Mouse (Mus musculus) kidney, embryonic 15.5 days (tissue): ENCODE data around the gene Hunk. TPM values are rescaled to one million over a fixed set of nuclear protein-coding genes. Genes with fewer than 3 reads are reported as not detected.
A peak's percentile ranks its signal among the peaks of the same experiment; 100 is the strongest.

Source experiments
- ATAC-seq: fragments of 200-750 bp; cut with Nextera tagmentation; replicated peaks from 2 replicates; pipeline ENCODE4 v1.8.0; 2017; ENCODE audit warnings: moderate TSS enrichment; ENCODE audit not compliant: low FRiP score
- H3K27ac ChIP-seq: fragments of 300-500 bp; sonication (generic); 2 replicates; pipeline ENCODE4 v1.5.1; 2015; ENCODE audit warnings: mild to moderate bottlenecking, inconsistent platforms
- H3K27me3 ChIP-seq: fragments of 300-500 bp; sonication (generic); 2 replicates; pipeline ENCODE4 v1.6.1; 2015; ENCODE audit warnings: inconsistent platforms
- H3K36me3 ChIP-seq: fragments of 300-500 bp; sonication (generic); 2 replicates; pipeline ENCODE4 v1.6.1; 2015; ENCODE audit warnings: inconsistent platforms
- H3K4me1 ChIP-seq: fragments of 300-500 bp; sonication (generic); 2 replicates; pipeline ENCODE4 v1.6.1; 2015; ENCODE audit warnings: inconsistent platforms
- H3K4me2 ChIP-seq: fragments of 300-500 bp; sonication (generic); 2 replicates; pipeline ENCODE4 v1.6.1; 2015; ENCODE audit warnings: moderate library complexity, mild to moderate bottlenecking, inconsistent platforms
- H3K4me3 ChIP-seq: fragments of 300-500 bp; sonication (generic); replicated peaks from 2 replicates; pipeline ENCODE4 v1.5.1; 2015; ENCODE audit warnings: mild to moderate bottlenecking, inconsistent platforms
- H3K9ac ChIP-seq: fragments of 300-500 bp; sonication (generic); 2 replicates; pipeline ENCODE4 v1.6.1; 2015; ENCODE audit warnings: mild to moderate bottlenecking, inconsistent platforms
- H3K9me3 ChIP-seq: fragments of 300-500 bp; sonication (generic); replicated peaks from 2 replicates; pipeline ENCODE4 v1.6.1; 2016; ENCODE audit warnings: inconsistent platforms
- WGBS: fragments of 180-500 bp; shearing (Covaris S2); methylation state at CpG from one replicate; pipeline ENCODE4 v1.1.7; 2015; ENCODE audit warnings: mixed read lengths; 5-methylcytosine and 5-hydroxymethylcytosine counted together
- polyA plus RNA-seq: library from polyadenylated mRNA; unstranded; fragments of >200 nt; fragmentation: Nextera tagmentation; extraction: Ambion mirVana; gene quantifications from 2 replicates; pipeline ENCODE4 v1.2.1, GENCODE M21; 2015

Hunk gene
- 11.8 and 13.5 TPM in 2 replicates for polyA plus RNA-seq

DNA sequence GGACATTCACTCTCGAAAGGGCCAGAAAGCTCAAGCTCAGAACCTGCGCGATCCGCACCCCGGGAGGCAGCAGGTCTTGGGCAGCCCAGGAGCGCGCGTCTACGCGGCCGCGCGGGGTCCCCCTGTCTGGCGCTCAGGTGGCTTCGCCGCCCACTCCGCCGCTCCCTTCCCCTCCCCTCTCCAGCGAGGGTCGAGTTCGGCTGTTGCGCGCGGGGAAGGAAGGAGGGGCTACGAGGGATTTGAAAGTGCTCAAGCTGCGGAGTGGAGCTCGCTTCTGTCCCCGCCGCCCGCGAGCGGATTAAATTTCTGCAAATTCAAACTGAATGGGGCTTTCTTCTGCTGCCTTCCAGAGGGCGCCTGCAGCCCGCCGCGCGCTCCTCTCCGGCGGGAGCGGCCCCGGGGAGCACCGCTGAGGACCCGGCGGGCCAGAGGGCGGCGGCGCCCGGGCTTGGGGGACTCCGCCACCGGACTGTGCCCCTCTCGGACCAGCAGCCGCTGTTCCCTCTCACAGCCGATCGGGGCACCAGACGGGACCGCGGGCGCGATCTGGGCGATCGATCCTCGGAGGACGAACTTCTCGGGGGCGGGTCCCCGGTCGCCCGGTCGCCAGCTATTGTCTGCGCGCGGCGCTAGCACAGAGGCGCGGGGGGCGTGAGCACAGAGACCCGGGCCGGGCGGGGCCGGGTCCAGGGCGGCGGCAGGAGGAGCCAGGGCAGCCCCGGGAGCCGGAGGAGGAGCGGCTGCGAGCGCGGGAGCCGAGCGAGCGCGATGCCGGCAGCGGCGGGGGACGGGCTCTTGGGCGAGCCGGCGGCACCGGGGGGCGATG lies at the start of gene Hunk:
Gene Hunk, plus strand, starts transcription at position 326 of the 826 bp plus-strand sequence.
- Histone ChIP-seq H3K36me3 (peaks cover 7% of the 10 kb centered on the region), H3K9ac (peak within 1 kb of the TSS; percentile 91), H3K9me3 (no peaks in the 10 kb centered on the region), H3K4me2 (peak within 1 kb of the TSS; percentile 91), H3K4me3 (peak within 1 kb of the TSS; percentile 92), H3K4me1 (peaks cover 60% of the 10 kb centered on the region), H3K27me3 (peaks cover 31% of the 10 kb centered on the region), H3K27ac (peak within 1 kb of the TSS; percentile 97)
- under 1% methylated on average over 92 of the region's 101 CpGs for WGBS
- ATAC-seq, result peak; percentile 79

DNA sequence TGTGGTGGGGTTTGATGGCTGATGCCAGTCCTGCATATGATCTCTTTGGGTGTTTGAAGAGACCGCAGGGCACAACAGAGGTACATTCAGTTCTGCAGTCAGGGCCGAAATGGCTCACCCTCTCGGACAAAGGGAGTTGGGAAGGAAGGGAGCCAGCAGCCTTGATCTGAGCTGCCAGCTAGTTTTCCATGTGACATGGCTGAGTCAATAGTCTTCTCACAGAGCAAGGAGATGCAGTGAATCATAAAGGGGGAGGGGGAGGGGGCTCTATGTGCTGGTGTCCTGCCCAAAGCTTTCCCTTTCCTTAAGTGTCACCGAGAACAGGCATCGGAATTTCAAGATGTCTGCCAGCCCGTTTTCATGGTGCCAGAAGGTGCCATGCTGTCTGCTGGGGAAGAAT lies 46.8 kb upstream of the Hunk start:
- H3K4me1 ChIP-seq, result no peaks in the 10 kb centered on the region
- H3K27ac ChIP-seq, result no peak overlapping the region
- H3K4me2 ChIP-seq, result no peak overlapping the region
- WGBS, result 91% methylated on average over 6 of the region's 6 CpGs
- H3K9ac ChIP-seq, result no peak overlapping the region
- H3K4me3 ChIP-seq, result no peak overlapping the region
- no peak for ATAC-seq
- 0 out of 2 replicates have a peak, but pooled peaks cover 2% of the 10 kb centered on the region for H3K27me3 ChIP-seq
- no peaks in the 10 kb centered on the region for H3K9me3 ChIP-seq
- H3K36me3 ChIP-seq, result peaks cover 12% of the 10 kb centered on the region; the same call in 1 of the 2 replicates

DNA sequence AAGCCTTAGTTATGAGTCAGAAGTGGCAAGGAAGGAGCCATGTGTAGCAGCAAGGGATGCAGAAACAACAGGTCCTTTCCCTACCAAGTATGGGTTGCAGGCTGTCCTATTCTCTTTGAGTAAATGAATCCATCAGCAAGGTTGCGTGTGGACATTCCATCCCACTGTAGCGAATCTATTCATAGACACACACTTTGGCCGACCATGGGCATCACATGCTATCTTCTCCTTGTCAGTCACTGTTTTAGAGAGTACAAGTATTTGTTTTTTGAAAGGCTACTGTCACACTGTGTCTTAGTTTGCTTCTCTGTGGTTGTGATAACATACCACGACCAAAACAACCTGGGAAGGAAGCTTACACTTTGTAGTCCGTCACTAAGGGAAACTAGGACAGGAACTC lies 44.7 kb upstream of the Hunk start:
- Histone ChIP-seq H3K9me3 (no peaks in the 10 kb centered on the region), H3K27me3 (no peaks in the 10 kb centered on the region), H3K27ac (no peak overlapping the region), H3K36me3 (peaks cover 12% of the 10 kb centered on the region; the same call in 1 of the 2 replicates), H3K4me3 (no peak overlapping the region), H3K4me1 (no peaks in the 10 kb centered on the region), H3K9ac (no peak overlapping the region), H3K4me2 (no peak overlapping the region)
- WGBS, result 91% methylated on average over 5 of the region's 5 CpGs
- no peak for ATAC-seq

DNA sequence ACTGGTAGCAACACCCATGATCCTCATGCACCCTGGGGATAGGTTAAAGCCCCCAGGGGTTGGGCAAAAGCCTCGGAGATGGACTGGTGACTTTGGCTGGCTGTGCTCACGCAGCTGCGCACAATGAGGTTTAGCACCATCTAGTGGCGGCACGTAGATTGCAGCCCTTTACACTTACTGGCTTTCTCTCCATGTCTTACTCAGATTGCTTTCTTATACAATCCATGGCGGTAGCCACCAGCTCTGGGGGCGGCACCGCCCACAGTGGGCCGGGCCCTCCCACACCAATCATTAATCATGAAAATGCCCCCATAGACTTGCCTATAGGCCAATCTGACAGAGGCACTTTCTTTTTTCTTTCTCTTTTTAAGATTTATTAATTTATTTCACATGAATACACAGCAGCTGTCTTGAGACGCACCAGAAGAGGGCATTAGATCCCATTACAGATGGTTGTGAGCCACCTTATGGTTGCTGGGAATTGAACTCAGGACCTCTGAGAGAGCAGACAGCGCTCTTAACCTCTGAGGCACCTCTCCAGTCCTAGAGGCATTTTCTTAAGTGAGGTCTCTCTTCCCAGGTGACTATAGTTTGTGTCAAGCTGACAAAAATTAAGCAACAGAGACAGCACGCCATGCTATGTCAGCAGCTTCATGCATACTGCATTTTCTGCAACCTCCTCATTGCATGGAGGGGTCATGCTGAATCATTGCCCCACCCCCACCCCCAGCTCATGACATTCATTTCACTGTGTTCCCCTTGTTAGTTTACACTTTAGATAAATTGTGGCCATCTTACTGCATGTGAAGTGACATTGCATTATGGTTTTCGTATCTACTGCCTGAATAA lies 35.9 kb upstream of the Hunk start:
- H3K9me3 ChIP-seq, result no peaks in the 10 kb centered on the region
- H3K4me3 ChIP-seq, result no peak overlapping the region
- H3K27ac ChIP-seq, result no peak overlapping the region
- no peak overlapping the region for H3K9ac ChIP-seq
- H3K27me3 ChIP-seq, result no peaks in the 10 kb centered on the region
- H3K36me3 ChIP-seq, result no peaks in the 10 kb centered on the region
- peak; percentile 98 for ATAC-seq
- H3K4me1 ChIP-seq, result no peaks in the 10 kb centered on the region
- WGBS, result 31% methylated on average over 13 of the region's 13 CpGs
- H3K4me2 ChIP-seq, result no peak overlapping the region

DNA sequence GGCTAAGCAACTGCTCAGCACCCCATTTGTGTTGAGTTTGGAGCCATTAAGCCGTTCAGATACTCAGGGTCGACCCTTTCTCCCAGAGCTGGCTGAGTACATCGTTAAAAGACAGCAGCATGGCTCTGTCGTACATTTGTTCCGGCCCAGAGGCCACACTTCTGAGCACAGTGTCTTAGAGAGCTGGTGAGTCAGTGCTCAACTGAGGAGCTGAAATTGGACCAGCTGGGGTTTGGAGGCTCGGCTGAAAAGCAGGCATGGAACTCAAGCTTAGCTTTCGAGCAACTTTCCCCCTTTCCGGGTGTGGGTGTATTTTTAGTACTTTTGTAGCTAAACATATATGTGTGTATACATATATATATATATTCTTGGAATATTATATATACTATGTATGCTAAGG lies 34.1 kb upstream of the Hunk start:
- Histone ChIP-seq H3K9ac (no peak overlapping the region), H3K36me3 (no peaks in the 10 kb centered on the region), H3K9me3 (no peaks in the 10 kb centered on the region), H3K27me3 (0 out of 2 replicates have a peak, but pooled peaks cover 2% of the 10 kb centered on the region), H3K4me1 (no peaks in the 10 kb centered on the region), H3K4me2 (no peak overlapping the region), H3K27ac (no peak overlapping the region), H3K4me3 (no peak overlapping the region)
- WGBS, result 33% methylated on average over 8 of the region's 8 CpGs
- ATAC-seq, result no peak

DNA sequence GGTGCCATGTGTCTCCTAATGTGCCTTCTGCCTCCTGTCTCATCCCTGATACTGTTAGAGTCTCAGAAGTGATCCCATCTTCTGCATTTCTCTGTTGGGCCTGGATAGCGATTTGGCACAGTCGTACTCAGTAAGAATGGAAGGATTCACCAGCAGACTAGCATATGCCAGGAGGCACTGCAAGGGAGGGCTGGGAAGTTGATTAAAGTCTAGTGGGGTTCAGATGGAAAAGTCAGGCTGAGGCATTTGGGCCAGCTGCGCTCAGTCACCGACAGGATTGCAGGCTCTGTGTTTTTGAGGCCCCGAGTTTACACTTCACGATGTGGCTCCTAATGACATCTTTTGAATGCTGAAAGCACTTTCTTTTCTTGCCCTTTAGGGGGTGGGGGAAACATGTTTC lies 33.1 kb upstream of the Hunk start:
- Histone ChIP-seq H3K4me2 (no peak overlapping the region), H3K36me3 (no peaks in the 10 kb centered on the region), H3K9me3 (no peaks in the 10 kb centered on the region), H3K9ac (no peak overlapping the region), H3K27me3 (0 out of 2 replicates have a peak, but pooled peaks cover 2% of the 10 kb centered on the region), H3K4me1 (no peaks in the 10 kb centered on the region), H3K4me3 (no peak overlapping the region), H3K27ac (no peak overlapping the region)
- ATAC-seq, result no peak
- 57% methylated on average over 6 of the region's 6 CpGs for WGBS

DNA sequence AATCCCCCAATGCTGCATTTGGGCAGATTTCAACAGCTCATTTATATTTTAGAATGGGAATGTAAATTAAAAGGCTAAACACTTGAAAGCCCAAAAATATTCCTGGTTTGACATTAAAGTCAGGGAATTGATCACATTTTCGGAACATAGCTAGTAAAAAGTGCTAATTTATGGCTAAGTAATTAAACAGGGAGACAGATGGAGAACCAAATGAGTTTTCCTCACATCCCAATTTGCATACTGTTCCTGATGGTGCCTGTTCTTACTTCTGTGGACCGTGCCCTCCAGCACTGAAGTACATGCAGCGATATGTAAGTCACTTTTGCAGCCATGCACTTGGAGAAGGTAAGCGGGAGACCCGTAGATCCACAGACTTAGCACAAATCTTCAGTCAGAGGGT lies 32.7 kb upstream of the Hunk start:
- no peak for ATAC-seq
- 81% methylated on average over 5 of the region's 5 CpGs for WGBS
- 0 out of 2 replicates have a peak, but pooled peaks cover 2% of the 10 kb centered on the region for H3K27me3 ChIP-seq
- H3K9me3 ChIP-seq, result no peaks in the 10 kb centered on the region
- H3K9ac ChIP-seq, result no peak overlapping the region
- H3K4me3 ChIP-seq, result no peak overlapping the region
- H3K4me2 ChIP-seq, result no peak overlapping the region
- H3K36me3 ChIP-seq, result no peaks in the 10 kb centered on the region
- no peak overlapping the region for H3K27ac ChIP-seq
- H3K4me1 ChIP-seq, result no peaks in the 10 kb centered on the region

DNA sequence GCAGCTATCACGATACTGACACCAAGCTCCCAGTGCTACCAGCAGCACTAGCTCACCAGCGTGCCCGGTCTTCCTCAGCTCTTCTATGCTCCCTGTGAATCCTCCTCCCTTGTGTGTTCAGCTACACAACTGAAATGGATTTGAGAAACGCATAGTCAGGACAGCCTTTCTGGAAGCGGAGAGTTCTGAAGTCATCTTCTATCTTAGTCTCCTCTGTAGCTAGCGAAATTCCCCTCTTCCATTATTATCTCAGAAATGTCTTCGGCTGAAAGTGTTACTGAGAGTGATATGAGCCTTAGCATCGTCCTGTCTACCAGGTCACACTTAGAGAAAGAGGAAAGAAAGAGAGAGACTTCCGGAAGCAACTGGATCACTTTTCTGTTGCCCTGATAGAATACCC lies 26.5 kb upstream of the Hunk start:
- Histone ChIP-seq H3K27me3 (0 out of 2 replicates have a peak, but pooled peaks cover 11% of the 10 kb centered on the region), H3K9me3 (no peaks in the 10 kb centered on the region), H3K9ac (no peak overlapping the region), H3K36me3 (no peaks in the 10 kb centered on the region), H3K4me2 (no peak overlapping the region), H3K27ac (no peak overlapping the region), H3K4me3 (no peak overlapping the region), H3K4me1 (peaks cover 3% of the 10 kb centered on the region; the same call in 1 of the 2 replicates)
- WGBS, result 81% methylated on average over 9 of the region's 9 CpGs
- no peak for ATAC-seq

DNA sequence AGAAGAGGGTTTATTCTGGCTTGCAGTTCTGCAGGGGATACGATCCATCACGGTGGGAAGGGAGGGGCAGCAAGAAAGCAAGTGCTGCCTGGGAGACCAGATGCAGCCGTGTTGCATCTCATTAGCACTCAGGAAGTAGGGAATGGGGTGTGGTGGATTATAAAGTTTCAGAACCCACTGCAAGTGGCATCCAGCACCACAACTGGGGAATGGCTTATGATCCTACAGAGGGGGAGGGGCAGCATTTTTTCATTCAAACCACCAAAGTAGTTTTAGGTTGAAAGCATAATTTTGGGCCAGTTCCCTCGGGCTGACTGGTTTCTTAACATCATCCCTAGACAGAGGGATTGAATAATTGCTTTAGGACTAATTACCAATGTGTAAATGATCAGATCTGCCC lies 26.1 kb upstream of the Hunk start:
- no peak for ATAC-seq
- 14% methylated on average over 4 of the region's 4 CpGs for WGBS
- H3K36me3 ChIP-seq, result no peaks in the 10 kb centered on the region
- peaks cover 3% of the 10 kb centered on the region; the same call in 1 of the 2 replicates for H3K4me1 ChIP-seq
- H3K4me3 ChIP-seq, result no peak overlapping the region
- no peak overlapping the region for H3K9ac ChIP-seq
- H3K27me3 ChIP-seq, result 0 out of 2 replicates have a peak, but pooled peaks cover 11% of the 10 kb centered on the region
- no peak overlapping the region for H3K27ac ChIP-seq
- no peaks in the 10 kb centered on the region for H3K9me3 ChIP-seq
- H3K4me2 ChIP-seq, result no peak overlapping the region

DNA sequence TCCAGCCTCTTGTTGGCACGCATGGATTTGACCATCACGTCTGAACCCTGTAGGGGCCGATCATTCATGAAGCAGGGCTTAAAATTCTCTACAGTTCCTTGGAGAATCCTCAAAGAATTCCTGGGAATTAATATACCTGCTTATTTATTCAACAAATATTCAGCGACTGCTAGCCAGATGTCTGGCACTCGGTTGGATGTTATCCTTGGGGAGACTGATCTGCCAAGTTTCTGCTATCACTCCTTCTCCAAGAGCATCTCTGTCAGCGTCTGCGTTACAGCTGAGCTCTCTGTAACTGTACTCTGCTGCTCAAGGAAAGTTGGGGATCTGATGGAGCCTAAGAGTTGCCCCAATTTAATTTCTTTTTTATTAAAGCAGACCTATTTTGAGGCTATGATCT lies 25.5 kb upstream of the Hunk start:
- H3K4me3 ChIP-seq, result no peak overlapping the region
- H3K36me3 ChIP-seq, result no peaks in the 10 kb centered on the region
- no peak overlapping the region for H3K4me2 ChIP-seq
- H3K27ac ChIP-seq, result no peak overlapping the region
- 0 out of 2 replicates have a peak, but pooled peaks cover 11% of the 10 kb centered on the region for H3K27me3 ChIP-seq
- peaks cover 3% of the 10 kb centered on the region; the same call in 1 of the 2 replicates for H3K4me1 ChIP-seq
- no peak overlapping the region for H3K9ac ChIP-seq
- no peaks in the 10 kb centered on the region for H3K9me3 ChIP-seq
- 58% methylated on average over 7 of the region's 7 CpGs for whole genome bisulfite sequencing
- ATAC-seq, result no peak

DNA sequence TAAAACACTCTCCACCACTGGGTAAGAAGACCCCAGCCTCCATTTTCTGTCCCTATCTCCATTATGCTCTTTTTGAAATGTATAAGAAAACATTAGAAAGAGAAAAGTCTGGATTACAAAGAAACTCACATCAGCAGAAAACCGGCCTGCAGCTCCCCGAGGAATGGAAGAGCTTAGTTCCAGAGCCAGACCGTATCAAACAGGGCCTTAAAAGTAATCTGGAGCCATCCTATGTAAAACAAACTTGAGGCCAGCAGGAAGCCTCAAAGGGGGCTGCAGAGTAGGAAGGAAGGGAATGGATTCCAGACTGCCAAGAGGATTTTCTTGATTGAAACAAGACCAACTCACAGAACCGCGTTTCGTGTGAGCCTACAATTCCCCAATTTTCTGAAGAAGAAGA lies 22.9 kb upstream of the Hunk start:
- no peak for ATAC-seq
- H3K4me2 ChIP-seq, result no peak overlapping the region
- no peak overlapping the region for H3K27ac ChIP-seq
- H3K4me1 ChIP-seq, result peaks cover 5% of the 10 kb centered on the region; the same call in 1 of the 2 replicates
- no peaks in the 10 kb centered on the region for H3K9me3 ChIP-seq
- H3K36me3 ChIP-seq, result no peaks in the 10 kb centered on the region
- no peak overlapping the region for H3K9ac ChIP-seq
- WGBS, result 79% methylated on average over 6 of the region's 6 CpGs
- H3K4me3 ChIP-seq, result no peak overlapping the region
- 0 out of 2 replicates have a peak, but pooled peaks cover 12% of the 10 kb centered on the region for H3K27me3 ChIP-seq

DNA sequence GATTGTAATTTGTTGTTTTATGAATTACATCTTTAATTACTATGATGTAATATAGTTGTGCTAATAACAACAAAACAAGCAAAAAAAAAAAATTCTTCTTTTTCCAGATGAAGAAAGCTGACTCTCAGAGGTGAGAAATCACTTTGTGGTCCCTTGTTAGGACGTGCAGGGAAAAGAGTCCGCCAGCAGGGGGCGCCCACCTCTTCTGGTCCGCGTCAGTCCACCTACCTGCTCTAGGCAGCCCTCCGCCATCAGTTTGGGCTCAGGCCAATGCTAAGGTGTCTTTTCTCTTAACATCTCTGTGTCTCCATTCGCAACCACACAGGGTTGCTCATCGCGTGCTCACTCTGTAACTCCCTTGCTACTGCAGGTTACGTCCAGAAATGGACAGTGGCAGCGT lies 5.9 kb upstream of the Hunk start:
- Histone ChIP-seq H3K4me2 (no peak overlapping the region), H3K9ac (no peak overlapping the region), H3K36me3 (no peaks in the 10 kb centered on the region), H3K27ac (no peak overlapping the region), H3K4me3 (no peak overlapping the region), H3K27me3 (peaks cover 36% of the 10 kb centered on the region), H3K9me3 (no peaks in the 10 kb centered on the region), H3K4me1 (peaks cover 24% of the 10 kb centered on the region)
- peak; percentile 64; the same call in 1 of the 2 replicates for ATAC-seq
- 20% methylated on average over 11 of the region's 11 CpGs for WGBS
